Mouse (Mus musculus): ENCODE measurements around the gene Sycp3. TPM values are rescaled to one million over a fixed set of nuclear protein-coding genes. Genes with fewer than 3 reads are reported as not detected.
A peak's percentile ranks its signal among the peaks of the same experiment; 100 is the strongest.

Gene Sycp3
- polyA plus RNA-seq (2021) = not detected

- no peaks in the 10 kb centered on the region for H3K27me3 ChIP-seq
- in situ Hi-C loops (cut with MboI; ENCODE audit: low pct_unique_long_range_greater_than_20kb) = no loop called here
- CTCF ChIA-PET = no interaction called here
- ATAC-seq (no peak), DNase-seq (ENCODE audit: low read depth, low spot score) (no peak)
- POLR2A ChIA-PET = no interaction called here
- no peak for TF ChIP-seq CTCF (IDR thresholded peaks at IDR 0.05)
These were observed at the start of gene Sycp3 for GRCm38 (mm10) chr10:88459502-88459992. Gene Sycp3, plus strand, starts transcription at chr10:88459569.

- no peak for TF ChIP-seq CTCF (IDR thresholded peaks at IDR 0.05)
- in situ Hi-C loops (cut with MboI; ENCODE audit: low pct_unique_long_range_greater_than_20kb) = no loop called here
These were observed 49.6 kb upstream of the Sycp3 start for GRCm38 (mm10) chr10:88409751-88410150.

GRCm38 (mm10) chr10:88412290-88412995 lies 46.9 kb upstream of the Sycp3 start:
- ATAC-seq (no peak), DNase-seq (ENCODE audit: low read depth, low spot score) (no peak)
- CTCF ChIA-PET = interaction anchor here (1.7 kb wide), 2 partner anchors 14 to 34 kb away, joined by 3 to 5 read pairs; partner anchors contain the start of genes Dram1 and Gnptab
- POLR2A ChIA-PET = no interaction called here
- H3K27me3 ChIP-seq = no peaks in the 10 kb centered on the region
- in situ Hi-C loops (cut with MboI; ENCODE audit: low pct_unique_long_range_greater_than_20kb) = no loop called here
- TF ChIP-seq CTCF (IDR thresholded peaks at IDR 0.05) = no peak

More at GRCm38 (mm10) chr10:88409751-88410150, 49.6 kb upstream of the Sycp3 start:
- ChIA-PET POLR2A (no interaction called here), CTCF (interaction anchor here (0.9 kb wide), 1 partner anchor 24 kb away, joined by 3 read pairs; no protein-coding TSS in a partner anchor)
- H3K27me3 ChIP-seq = no peaks in the 10 kb centered on the region
- ATAC-seq = no peak
- DNase-seq (ENCODE audit: low read depth, low spot score) = no peak

- ChIA-PET CTCF (no interaction called here), POLR2A (no interaction called here)
- H3K27me3 ChIP-seq = no peaks in the 10 kb centered on the region
- TF ChIP-seq CTCF (IDR thresholded peaks at IDR 0.05) = no peak
- in situ Hi-C loops (cut with MboI; ENCODE audit: low pct_unique_long_range_greater_than_20kb) = no loop called here
- no peak for ATAC-seq
- DNase-seq (ENCODE audit: low read depth, low spot score) = no peak
These were observed 41.7 kb upstream of the Sycp3 start for GRCm38 (mm10) chr10:88417686-88418085.

- DNase-seq (ENCODE audit: low read depth, low spot score) (no peak), ATAC-seq (no peak)
- TF ChIP-seq CTCF (IDR thresholded peaks at IDR 0.05) = no peak
- POLR2A ChIA-PET = no interaction called here
- in situ Hi-C loops (cut with MboI; ENCODE audit: low pct_unique_long_range_greater_than_20kb) = no loop called here
- CTCF ChIA-PET = interaction anchor here (1.4 kb wide), 1 partner anchor 10 kb away, joined by 3 read pairs; no protein-coding TSS in a partner anchor
- H3K27me3 ChIP-seq = no peaks in the 10 kb centered on the region
These were observed 39.2 kb upstream of the Sycp3 start for GRCm38 (mm10) chr10:88420141-88420541.

- ChIA-PET CTCF (interaction anchor here (1.4 to 1.8 kb wide), 2 partner anchors 9 to 39 kb away, joined by 3 read pairs; no protein-coding TSS in a partner anchor), POLR2A (no interaction called here)
- TF ChIP-seq CTCF (IDR thresholded peaks at IDR 0.05) = no peak
- in situ Hi-C loops (cut with MboI; ENCODE audit: low pct_unique_long_range_greater_than_20kb) = no loop called here
- no peak for DNase-seq (ENCODE audit: low read depth, low spot score)
- H3K27me3 ChIP-seq = no peaks in the 10 kb centered on the region
- ATAC-seq = no peak
These were observed 38.5 kb upstream of the Sycp3 start for GRCm38 (mm10) chr10:88420655-88421435.

GRCm38 (mm10) chr10:88426158-88426816 lies 33.1 kb upstream of the Sycp3 start:
- CTCF ChIA-PET = interaction anchor here (0.6 to 2.5 kb wide), 12 partner anchors 10 to 51 kb away, joined by 3 to 13 read pairs (median 4); partner anchors contain the start of genes Dram1 and Gnptab

GRCm38 (mm10) chr10:88426896-88427295 lies 32.5 kb upstream of the Sycp3 start:
- ChIA-PET POLR2A (interaction anchor here (0.9 kb wide), 1 partner anchor 48 kb away, joined by 3 read pairs; the partner anchor contains the start of genes Dram1 and Gnptab), CTCF (interaction anchor here (0.6 to 2.5 kb wide), 11 partner anchors 11 to 52 kb away, joined by 3 to 13 read pairs (median 4); partner anchors contain the start of genes Dram1 and Gnptab)
- DNase-seq (ENCODE audit: low read depth, low spot score) (no peak), ATAC-seq (no peak)
- in situ Hi-C loops (cut with MboI; ENCODE audit: low pct_unique_long_range_greater_than_20kb) = loop anchor here (5.0 kb wide), 1 partner anchor 45 kb away; no protein-coding TSS in a partner anchor
- no peaks in the 10 kb centered on the region for H3K27me3 ChIP-seq
- no peak for TF ChIP-seq CTCF (IDR thresholded peaks at IDR 0.05)

More at GRCm38 (mm10) chr10:88426158-88426816, 33.1 kb upstream of the Sycp3 start:
- in situ Hi-C loops (cut with MboI; ENCODE audit: low pct_unique_long_range_greater_than_20kb) = loop anchor here (5.0 kb wide), 1 partner anchor 44 kb away; no protein-coding TSS in a partner anchor
- peak; percentile 69 for TF ChIP-seq CTCF (IDR thresholded peaks at IDR 0.05)
- ATAC-seq = peak; percentile 90
- POLR2A ChIA-PET = interaction anchor here (0.6 to 0.9 kb wide), 2 partner anchors 45 to 47 kb away, joined by 3 read pairs; partner anchors contain the start of genes Dram1 and Gnptab
- H3K27me3 ChIP-seq = no peaks in the 10 kb centered on the region
- DNase-seq (ENCODE audit: low read depth, low spot score) = no peak

- no peak for TF ChIP-seq CTCF (IDR thresholded peaks at IDR 0.05)
- in situ Hi-C loops (cut with MboI; ENCODE audit: low pct_unique_long_range_greater_than_20kb) = loop anchor here (5.0 kb wide), 1 partner anchor 46 kb away; no protein-coding TSS in a partner anchor
- ChIA-PET CTCF (interaction anchor here (1.6 to 2.3 kb wide), 2 partner anchors 11 to 51 kb away, joined by 4 to 12 read pairs; no protein-coding TSS in a partner anchor), POLR2A (no interaction called here)
- DNase-seq (ENCODE audit: low read depth, low spot score) (no peak), ATAC-seq (no peak)
- H3K27me3 ChIP-seq = no peaks in the 10 kb centered on the region
These were observed 31.4 kb upstream of the Sycp3 start for GRCm38 (mm10) chr10:88427998-88428397.

GRCm38 (mm10) chr10:88441224-88441623 lies 18.1 kb upstream of the Sycp3 start:
- in situ Hi-C loops (cut with MboI; ENCODE audit: low pct_unique_long_range_greater_than_20kb) = no loop called here
- POLR2A ChIA-PET = no interaction called here
- no peak for TF ChIP-seq CTCF (IDR thresholded peaks at IDR 0.05)
- CTCF ChIA-PET = no interaction called here
- no peak for DNase-seq (ENCODE audit: low read depth, low spot score)
- ATAC-seq = no peak
- no peaks in the 10 kb centered on the region for H3K27me3 ChIP-seq

Measured in Patski (cell line).